Mouse (Mus musculus) heart, embryonic 15.5 days (tissue): Measurements from ENCODE around the gene Lce1f. TPM values are rescaled to one million over a fixed set of nuclear protein-coding genes. Genes with fewer than 3 reads are reported as not detected.
"Not testable (repeated sequence)": the region's sequence is repeated elsewhere in the genome, so short reads cannot be mapped to it uniquely, and the experiment has no call there.

Experiments
- ATAC-seq: fragments of 200-750 bp; cut with Nextera tagmentation; replicated peaks from 2 replicates; pipeline ENCODE4 v1.8.0; 2017; ENCODE audit warnings: low read depth, moderate TSS enrichment; ENCODE audit not compliant: insufficient number of reproducible peaks, insufficient read depth, low FRiP score
- H3K27ac ChIP-seq: fragments of 300-500 bp; sonication (generic); 2 replicates; pipeline ENCODE4 v1.5.1; 2015; ENCODE audit warnings: mild to moderate bottlenecking, inconsistent platforms
- H3K27me3 ChIP-seq: fragments of 300-500 bp; sonication (generic); 2 replicates; pipeline ENCODE4 v1.6.1; 2015; ENCODE audit warnings: inconsistent platforms
- H3K36me3 ChIP-seq: fragments of 300-500 bp; sonication (generic); 2 replicates; pipeline ENCODE4 v1.6.1; 2015; ENCODE audit warnings: mild to moderate bottlenecking, inconsistent platforms
- H3K4me1 ChIP-seq: fragments of 300-500 bp; sonication (generic); replicated peaks from 2 replicates; pipeline ENCODE4 v1.6.1; 2015; ENCODE audit warnings: inconsistent platforms
- H3K4me2 ChIP-seq: fragments of 300-500 bp; sonication (generic); 2 replicates; pipeline ENCODE4 v1.6.1; 2015; ENCODE audit warnings: inconsistent platforms, mild to moderate bottlenecking, moderate library complexity
- H3K4me3 ChIP-seq: fragments of 300-500 bp; sonication (generic); 2 replicates; pipeline ENCODE4 v1.5.1; 2015; ENCODE audit warnings: mild to moderate bottlenecking, inconsistent platforms
- H3K9ac ChIP-seq: fragments of 300-500 bp; sonication (generic); 2 replicates; pipeline ENCODE4 v1.6.1; 2015; ENCODE audit warnings: mild to moderate bottlenecking, inconsistent platforms
- H3K9me3 ChIP-seq: fragments of 300-500 bp; sonication (generic); replicated peaks from 2 replicates; pipeline ENCODE4 v1.6.1; 2016; ENCODE audit warnings: inconsistent platforms
- WGBS: fragments of 180-500 bp; shearing (Covaris S2); methylation state at CpG from one replicate; pipeline ENCODE4 v1.1.7; 2015; ENCODE audit warnings: mixed read lengths; 5-methylcytosine and 5-hydroxymethylcytosine counted together
- polyA plus RNA-seq: library from polyadenylated mRNA; unstranded; fragments of >200 nt; fragmentation: Nextera tagmentation; extraction: Ambion mirVana; gene quantifications from 2 replicates; pipeline ENCODE4 v1.2.1, GENCODE M21; 2015

Gene Lce1f
- polyA plus RNA-seq = not detected in 2 replicates

DNA sequence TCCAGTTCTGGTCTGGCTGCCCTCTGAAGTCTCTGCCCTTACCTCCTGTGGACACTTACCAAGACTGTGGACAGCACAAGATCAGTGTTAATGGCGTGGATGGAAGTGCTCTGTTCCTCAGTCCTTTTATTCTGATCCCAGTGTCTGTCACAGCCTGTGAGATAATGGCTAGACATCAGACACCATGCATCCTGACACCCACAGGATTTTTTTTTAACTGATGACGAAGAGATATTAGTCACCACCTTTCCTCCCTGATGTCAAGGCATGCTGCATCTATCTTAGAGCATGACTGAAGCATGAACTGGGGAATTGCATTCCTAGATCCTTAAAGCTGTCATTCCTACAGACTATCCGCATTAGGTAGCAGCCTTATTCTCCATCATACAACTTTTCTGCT lies at the start of gene Lce1f:
Gene Lce1f, minus strand, starts transcription at position 101 of the 400 bp plus-strand sequence.
- Histone ChIP-seq H3K4me2 (no peak within 1 kb of the TSS), H3K9me3 (no peaks in the 10 kb centered on the region), H3K4me1 (no peaks in the 10 kb centered on the region), H3K27me3 (no peaks in the 10 kb centered on the region), H3K4me3 (no peak within 1 kb of the TSS), H3K36me3 (no peaks in the 10 kb centered on the region), H3K27ac (no peak within 1 kb of the TSS), H3K9ac (no peak within 1 kb of the TSS)
- no peak for ATAC-seq
- WGBS = 61% methylated on average over 3 of the region's 3 CpGs

DNA sequence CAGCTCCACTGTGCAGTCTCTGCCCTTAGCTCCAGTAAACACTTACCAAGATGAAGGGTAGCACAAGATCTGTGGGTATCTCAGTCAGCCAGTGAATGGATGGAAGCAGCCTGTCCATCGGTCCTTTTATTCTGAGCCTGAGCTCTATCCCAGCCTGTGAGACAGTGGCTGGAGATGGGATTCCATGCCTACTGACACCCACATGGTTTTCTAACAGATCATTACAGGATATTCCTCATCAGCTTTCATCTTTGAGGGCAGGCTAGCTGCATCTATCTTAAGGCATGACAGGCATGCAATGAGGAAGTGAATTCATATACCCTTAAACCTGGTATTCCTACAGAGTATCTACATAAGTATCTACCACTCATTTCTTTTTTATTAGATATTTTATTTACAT lies 44.8 kb upstream of the Lce1f start, which contains the start of gene Lce1h:
Gene Lce1h, minus strand, starts transcription at position 101 of the 400 bp plus-strand sequence.
- Histone ChIP-seq H3K9ac (no peak within 1 kb of the TSS), H3K9me3 (no peaks in the 10 kb centered on the region), H3K36me3 (no peaks in the 10 kb centered on the region), H3K4me2 (no peak within 1 kb of the TSS), H3K27ac (no peak within 1 kb of the TSS), H3K27me3 (no peaks in the 10 kb centered on the region), H3K4me1 (no peaks in the 10 kb centered on the region), H3K4me3 (no peak within 1 kb of the TSS)
- 83% methylated on average over 1 of the region's 1 CpGs for WGBS
- no peak for ATAC-seq

DNA sequence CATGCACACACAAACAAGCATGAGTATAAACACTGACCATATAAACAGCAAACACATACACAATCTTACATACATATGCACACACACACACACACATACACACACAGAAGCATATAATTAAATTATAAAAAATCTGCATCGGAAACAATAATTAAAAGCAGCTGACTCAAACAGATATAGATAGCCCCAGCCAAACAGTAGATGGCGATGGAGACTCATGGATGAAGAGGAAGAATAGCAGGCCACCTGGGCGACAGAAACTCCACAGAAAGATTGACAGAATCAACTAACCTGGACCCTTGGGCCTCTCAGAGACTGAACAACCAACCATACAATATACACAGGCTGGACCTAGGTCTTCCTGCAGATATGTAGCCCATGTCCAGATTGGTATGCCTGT lies 33.0 kb upstream of the Lce1f start:
- Histone ChIP-seq H3K4me2 (no peak overlapping the region), H3K27ac (no peak overlapping the region)
- WGBS = 38% methylated on average over 3 of the region's 3 CpGs

DNA sequence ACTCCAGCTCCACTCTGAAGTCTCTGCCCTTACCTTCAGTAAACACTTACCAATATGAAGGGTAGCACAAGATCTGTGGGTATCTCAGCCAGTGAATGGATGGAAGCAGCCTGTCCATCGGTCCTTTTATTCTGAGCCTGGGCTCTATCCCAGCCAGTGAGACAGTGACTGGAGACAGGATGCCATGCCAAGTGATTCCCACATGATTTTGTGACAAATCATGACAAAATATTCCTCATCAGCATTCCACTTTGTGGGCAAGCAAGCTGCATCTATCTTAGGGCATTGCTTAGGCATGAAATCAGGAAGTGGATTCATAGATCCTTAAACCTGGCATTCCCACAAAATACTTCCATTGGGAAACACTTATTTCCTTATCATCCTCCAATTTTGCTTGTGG lies 32.1 kb upstream of the Lce1f start, which contains the start of gene Lce1g:
Gene Lce1g, minus strand, starts transcription at position 101 of the 400 bp plus-strand sequence.
- Histone ChIP-seq H3K4me2 (no peak within 1 kb of the TSS), H3K27me3 (no peaks in the 10 kb centered on the region)
- 88% methylated on average over 1 of the region's 1 CpGs for WGBS

More for the DNA sequence above, 33.0 kb upstream of the Lce1f start:
- Histone ChIP-seq H3K4me1 (no peaks in the 10 kb centered on the region), H3K27me3 (no peaks in the 10 kb centered on the region), H3K4me3 (no peak overlapping the region), H3K9me3 (no peaks in the 10 kb centered on the region), H3K36me3 (no peaks in the 10 kb centered on the region), H3K9ac (no peak overlapping the region)
- no peak for ATAC-seq

DNA sequence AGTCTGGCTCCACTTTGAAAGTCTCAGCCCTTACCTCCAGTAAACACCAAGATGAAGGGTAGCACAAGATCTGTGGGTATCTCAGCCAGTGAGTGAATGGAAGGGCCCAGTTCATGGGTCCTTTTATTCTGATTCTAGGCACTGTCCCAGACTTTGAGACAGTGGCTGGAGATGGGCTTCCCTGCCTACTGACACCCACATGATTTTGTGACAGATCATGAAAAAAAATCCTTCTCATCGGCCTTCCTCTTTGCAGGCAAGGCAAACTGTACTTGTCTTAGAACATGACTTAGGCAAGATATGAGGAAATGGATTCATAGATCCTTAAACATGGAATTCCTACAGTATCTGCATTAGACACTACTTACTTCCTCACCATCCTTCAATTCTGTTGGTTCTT lies 18.8 kb upstream of the Lce1f start, which contains the start of gene Gm38119:
Gene Gm38119, minus strand, starts transcription at position 101 of the 400 bp plus-strand sequence.
- Histone ChIP-seq H3K27me3 (no peaks in the 10 kb centered on the region), H3K4me3 (no peak within 1 kb of the TSS), H3K36me3 (no peaks in the 10 kb centered on the region), H3K4me1 (no peaks in the 10 kb centered on the region), H3K9ac (no peak within 1 kb of the TSS), H3K9me3 (no peaks in the 10 kb centered on the region), H3K4me2 (no peak within 1 kb of the TSS), H3K27ac (no peak within 1 kb of the TSS)
- no peak for ATAC-seq
- WGBS = 74% methylated on average over 1 of the region's 1 CpGs

More for the DNA sequence above, 32.1 kb upstream of the Lce1f start, which contains the start of gene Lce1g:
- ATAC-seq = no peak
- Histone ChIP-seq H3K36me3 (no peaks in the 10 kb centered on the region), H3K27ac (no peak within 1 kb of the TSS), H3K9me3 (no peaks in the 10 kb centered on the region), H3K4me3 (no peak within 1 kb of the TSS), H3K4me1 (no peaks in the 10 kb centered on the region), H3K9ac (no peak within 1 kb of the TSS)

DNA sequence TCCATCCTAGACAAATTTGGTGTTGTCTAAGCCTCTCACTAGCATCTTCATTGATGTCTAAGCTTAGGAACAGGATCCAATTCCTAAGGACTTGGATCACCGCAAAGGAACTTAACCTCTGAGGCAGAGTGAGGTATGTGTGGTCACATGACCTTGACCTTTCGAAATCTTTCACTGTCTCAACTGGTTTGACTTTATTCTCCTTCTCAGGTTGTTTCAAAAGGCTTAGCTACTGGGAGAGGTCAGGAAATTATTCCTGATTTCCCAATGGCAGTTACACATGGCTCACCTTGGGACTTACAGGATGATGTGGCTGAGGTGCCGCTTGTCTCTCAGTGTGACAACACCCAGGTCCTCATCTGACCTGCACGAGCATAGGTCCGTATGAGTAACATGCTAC lies 2.5 kb upstream of the Lce1f start:
- Histone ChIP-seq H3K9me3 (no peaks in the 10 kb centered on the region), H3K4me1 (no peaks in the 10 kb centered on the region), H3K4me3 (no peak overlapping the region), H3K27ac (no peak overlapping the region), H3K4me2 (no peak overlapping the region), H3K9ac (no peak overlapping the region), H3K36me3 (no peaks in the 10 kb centered on the region), H3K27me3 (no peaks in the 10 kb centered on the region)
- no peak for ATAC-seq
- 77% methylated on average over 5 of the region's 5 CpGs for WGBS

DNA sequence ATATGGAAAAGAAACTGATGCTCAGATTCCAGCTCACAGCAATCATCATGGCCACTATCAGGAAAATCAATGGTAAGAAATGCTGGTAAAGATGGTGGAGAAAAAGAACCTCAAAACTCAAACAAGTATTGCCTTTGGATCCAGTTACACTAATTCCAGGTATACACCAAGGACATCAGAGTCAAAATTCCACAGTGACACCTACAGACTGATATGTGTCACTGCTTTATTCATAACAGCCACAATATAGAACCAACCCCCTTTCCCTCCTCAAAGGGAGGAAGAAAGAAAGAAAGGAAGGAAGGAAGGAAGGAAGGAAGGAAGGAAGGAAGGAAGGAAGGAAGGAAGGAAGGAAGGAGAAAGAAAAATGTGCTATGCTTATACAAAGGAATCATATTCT lies 5.0 kb downstream of the Lce1f start:
- Histone ChIP-seq H3K4me2 (no peak overlapping the region), H3K4me3 (no peak overlapping the region), H3K9ac (no peak overlapping the region), H3K9me3 (no peaks in the 10 kb centered on the region), H3K4me1 (no peaks in the 10 kb centered on the region), H3K36me3 (no peaks in the 10 kb centered on the region), H3K27ac (no peak overlapping the region), H3K27me3 (no peaks in the 10 kb centered on the region)
- no peak for ATAC-seq

DNA sequence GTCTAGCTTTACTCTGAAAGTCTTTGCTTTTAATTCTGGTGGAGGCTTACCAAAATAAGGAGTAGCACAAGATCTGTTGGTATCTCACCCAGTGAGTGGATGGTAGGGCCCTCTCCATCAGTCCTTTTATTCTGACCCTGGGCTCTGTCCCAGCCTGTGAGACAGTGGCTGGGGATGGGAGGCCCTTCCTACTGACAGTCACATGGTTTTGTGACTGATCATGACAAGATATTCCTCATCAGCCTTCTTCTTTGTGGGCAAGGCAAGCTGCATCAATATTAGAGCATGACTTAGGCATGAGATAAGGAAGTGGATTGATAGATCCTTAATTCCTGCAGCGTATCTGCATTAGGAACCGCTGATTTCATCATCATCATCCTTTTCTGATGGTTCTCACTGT lies 11.2 kb downstream of the Lce1f start, which contains the start of gene Lce1e:
Gene Lce1e, minus strand, starts transcription at position 101 of the 400 bp plus-strand sequence.
- Histone ChIP-seq H3K27ac (no peak within 1 kb of the TSS), H3K4me3 (no peak within 1 kb of the TSS), H3K4me1 (no peaks in the 10 kb centered on the region), H3K9me3 (no peaks in the 10 kb centered on the region), H3K36me3 (no peaks in the 10 kb centered on the region), H3K4me2 (no peak within 1 kb of the TSS), H3K27me3 (no peaks in the 10 kb centered on the region), H3K9ac (no peak within 1 kb of the TSS)
- WGBS = 75% methylated on average over 2 of the region's 2 CpGs
- no peak for ATAC-seq

DNA sequence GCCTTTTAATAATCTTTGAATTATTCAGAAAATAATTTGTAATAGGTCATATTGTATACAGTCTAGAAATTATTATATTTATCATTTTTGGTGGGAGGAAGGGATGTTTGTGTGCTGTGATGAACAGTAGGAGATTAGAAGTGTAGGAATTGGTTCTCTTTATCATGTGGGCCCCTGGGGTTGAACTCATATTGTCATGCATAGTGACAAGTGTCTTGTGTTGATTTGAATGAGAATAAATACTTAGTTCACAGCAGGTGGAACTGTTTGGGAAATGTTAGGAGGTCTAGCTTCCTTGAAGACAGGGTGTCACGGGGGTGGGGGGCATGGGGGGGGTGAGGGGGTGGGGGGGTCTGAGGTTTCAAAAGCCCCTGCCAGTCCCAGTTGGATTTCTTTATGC lies 25.5 kb downstream of the Lce1f start:
- no peaks in the 10 kb centered on the region for H3K27me3 ChIP-seq
- no peaks in the 10 kb centered on the region for H3K9me3 ChIP-seq
- no peak overlapping the region for H3K27ac ChIP-seq
- no peak overlapping the region for H3K4me3 ChIP-seq
- no peak overlapping the region for H3K9ac ChIP-seq
- WGBS = 0% methylated on average over 1 of the region's 1 CpGs
- H3K4me1 ChIP-seq = no peaks in the 10 kb centered on the region
- no peak for ATAC-seq
- no peaks in the 10 kb centered on the region for H3K36me3 ChIP-seq
- no peak overlapping the region for H3K4me2 ChIP-seq

DNA sequence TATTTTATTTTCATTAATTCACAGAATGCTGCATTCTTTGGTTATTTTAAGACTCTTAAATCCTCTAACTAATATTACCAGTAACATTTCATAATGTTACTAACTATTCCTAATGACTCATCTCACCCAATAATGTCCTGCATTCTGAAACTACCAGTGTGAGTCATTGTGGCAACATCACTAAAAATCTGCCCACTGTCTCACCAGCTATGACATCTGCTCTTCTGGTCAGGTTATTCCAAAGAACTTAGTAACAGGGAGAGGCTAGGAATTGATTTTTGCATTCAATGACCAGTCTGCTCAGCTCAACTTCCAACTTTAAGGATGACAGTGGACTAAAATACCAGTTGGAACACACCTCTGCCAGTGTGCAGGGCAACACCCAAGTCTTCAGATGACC lies 28.5 kb downstream of the Lce1f start:
- no peak for ATAC-seq
- Histone ChIP-seq H3K27me3 (no peaks in the 10 kb centered on the region), H3K9me3 (no peaks in the 10 kb centered on the region), H3K36me3 (no peaks in the 10 kb centered on the region), H3K9ac (no peak overlapping the region), H3K4me2 (no peak overlapping the region), H3K4me3 (no peak overlapping the region), H3K4me1 (no peaks in the 10 kb centered on the region), H3K27ac (no peak overlapping the region)

DNA sequence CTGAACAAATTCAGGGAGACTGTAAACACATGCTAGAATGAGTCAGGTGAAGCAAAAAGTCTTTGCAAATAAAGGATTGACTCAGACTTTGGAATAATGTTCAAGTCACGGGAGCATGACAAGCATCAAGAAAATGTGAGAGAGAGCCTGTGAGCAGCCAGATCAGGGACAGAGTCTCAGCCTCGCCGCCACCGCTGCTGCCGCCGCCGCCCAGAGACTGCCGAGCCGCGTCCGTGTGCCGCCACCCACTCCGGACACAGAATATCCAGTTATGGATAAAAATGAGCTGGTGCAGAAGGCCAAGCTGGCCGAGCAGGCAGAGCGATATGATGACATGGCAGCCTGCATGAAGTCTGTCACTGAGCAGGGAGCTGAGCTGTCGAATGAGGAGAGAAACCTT lies 31.0 kb downstream of the Lce1f start:
- not testable (repeated sequence) for H3K4me1 ChIP-seq, H3K9ac ChIP-seq, ATAC-seq, H3K36me3 ChIP-seq, H3K27ac ChIP-seq, H3K4me2 ChIP-seq, H3K9me3 ChIP-seq, H3K27me3 ChIP-seq, H3K4me3 ChIP-seq
- WGBS = 63% methylated on average over 16 of the region's 16 CpGs

DNA sequence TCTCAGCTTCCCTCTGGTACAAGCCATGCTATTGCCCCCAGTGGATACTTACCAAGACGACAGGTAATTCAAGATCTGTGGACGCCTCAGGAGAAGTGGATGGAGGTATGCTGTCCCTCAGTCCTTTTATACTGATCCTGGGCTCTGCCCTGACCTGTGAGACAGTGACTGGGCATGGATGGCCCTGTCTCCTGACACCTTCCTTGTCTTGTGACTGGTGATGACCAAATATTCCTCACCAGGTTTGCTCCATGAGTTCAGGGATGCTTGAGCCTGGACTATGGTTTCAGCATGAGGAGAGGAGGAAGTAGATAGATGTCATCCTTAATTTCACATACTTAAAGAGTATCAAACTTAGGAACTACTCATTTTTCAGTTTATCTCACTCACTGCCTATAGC lies 33.0 kb downstream of the Lce1f start, which contains the start of gene Lce1d:
Gene Lce1d, minus strand, starts transcription at position 101 of the 400 bp plus-strand sequence.
- no peak for ATAC-seq
- H3K4me2 ChIP-seq = no peak within 1 kb of the TSS
- no peak within 1 kb of the TSS for H3K4me3 ChIP-seq
- no peaks in the 10 kb centered on the region for H3K27me3 ChIP-seq
- no peaks in the 10 kb centered on the region for H3K4me1 ChIP-seq
- H3K36me3 ChIP-seq = no peaks in the 10 kb centered on the region
- WGBS = 62% methylated on average over 2 of the region's 2 CpGs
- H3K9me3 ChIP-seq = no peaks in the 10 kb centered on the region
- no peak within 1 kb of the TSS for H3K27ac ChIP-seq
- H3K9ac ChIP-seq = no peak within 1 kb of the TSS
